Mouse (Mus musculus): Measurements from ENCODE around the gene Zfp964.
A peak's percentile ranks its signal among the peaks of the same experiment; 100 is the strongest.
"Not testable (repeated sequence)": the region's sequence is repeated elsewhere in the genome, so short reads cannot be mapped to it uniquely, and the experiment has no call there.

Gene Zfp964

GRCm38 (mm10) chr8:69654358-69654981, at the start of gene Zfp964:
TSS of gene Zfp964 (plus strand) at chr8:69654479.
- DNase-seq (ENCODE audit: extremely low read depth, insufficient read length, low spot score) = peak; percentile 91

- DNase-seq (ENCODE audit: extremely low read depth, insufficient read length, low spot score) = no peak
Measured at GRCm38 (mm10) chr8:69614687-69615086, 39.6 kb upstream of the Zfp964 start.

- no peak for DNase-seq (ENCODE audit: extremely low read depth, insufficient read length, low spot score)
Measured at GRCm38 (mm10) chr8:69618078-69618477, 36.2 kb upstream of the Zfp964 start.

- DNase-seq (ENCODE audit: extremely low read depth, insufficient read length, low spot score) = peak; percentile 99
Measured at GRCm38 (mm10) chr8:69625095-69625789, 29.0 kb upstream of the Zfp964 start, which contains the start of gene Zfp868. TSS of gene Zfp868 (minus strand) at chr8:69625548.

GRCm38 (mm10) chr8:69653808-69654357, 396 bp upstream of the Zfp964 start:
- DNase-seq (ENCODE audit: extremely low read depth, insufficient read length, low spot score) = no peak

GRCm38 (mm10) chr8:69661294-69661693, 7.0 kb downstream of the Zfp964 start:
- DNase-seq (ENCODE audit: extremely low read depth, insufficient read length, low spot score) = no peak

- not testable (repeated sequence) for DNase-seq (ENCODE audit: extremely low read depth, insufficient read length, low spot score)
Measured at GRCm38 (mm10) chr8:69665051-69665450, 10.8 kb downstream of the Zfp964 start.

- no peak for DNase-seq (ENCODE audit: extremely low read depth, insufficient read length, low spot score)
Measured at GRCm38 (mm10) chr8:69701810-69702209, 47.5 kb downstream of the Zfp964 start.

GRCm38 (mm10) chr8:69710624-69711023, 56.3 kb downstream of the Zfp964 start, which contains the start of gene Zfp869:
TSS of gene Zfp869 (minus strand) at chr8:69710724.
- DNase-seq (ENCODE audit: extremely low read depth, insufficient read length, low spot score) = not testable (repeated sequence)

- DNase-seq (ENCODE audit: extremely low read depth, insufficient read length, low spot score) = no peak
Measured at GRCm38 (mm10) chr8:69713516-69713915, 59.2 kb downstream of the Zfp964 start.

GRCm38 (mm10) chr8:69715366-69715765, 61.1 kb downstream of the Zfp964 start:
- no peak for DNase-seq (ENCODE audit: extremely low read depth, insufficient read length, low spot score)
